10 mouse cellular contexts compared by ENCODE assay signal in the genomic region with DNA sequence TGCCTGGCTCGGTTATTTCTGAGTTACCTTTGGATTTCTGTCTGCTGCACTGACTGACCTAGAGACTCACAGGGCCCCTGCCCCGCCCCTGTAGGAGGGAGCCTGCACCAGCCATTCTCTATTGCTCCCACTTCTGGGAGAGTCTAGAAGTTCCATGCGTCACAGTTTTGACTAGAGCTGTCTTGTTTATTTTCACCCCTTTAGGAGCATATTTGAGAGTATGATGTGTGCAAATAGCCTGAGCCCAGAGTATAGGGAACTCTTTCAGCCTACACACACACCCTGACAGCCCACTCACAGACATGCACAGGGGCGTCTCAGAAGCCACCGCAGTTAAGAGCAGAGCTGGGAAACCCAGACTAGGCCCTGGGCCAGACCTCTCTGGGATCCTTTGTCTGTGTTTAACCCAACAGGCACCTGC. TPM values are rescaled to one million over a fixed set of nuclear protein-coding genes. Genes with fewer than 3 reads are reported as not detected.
DNase-seq lines count a peak whose midpoint lies in the region; ATAC-seq and TF ChIP-seq lines count a peak whose summit lies in the region.
"Had no signal": no experiment of that assay in that cellular context is flagged by ENCODE, and none has a peak within 500 bp of the region (broad histone marks: within the 10 kb centered on the region; RNA-seq: fewer than 3 reads in every experiment).

No protein-coding gene starts in this region.

- 71% methylated on average over 5 of the region's 5 CpGs for WGBS in kidney, embryonic 14.5 days

- H3K27me3 ChIP-seq in kidney, embryonic 14.5 days (ENCODE audit: control insufficient read depth, insufficient read depth, low read length) = no peaks in the 10 kb centered on the region

- TF ChIP-seq POLR2A in embryonic fibroblast, embryonic 13.5 days (IDR thresholded peaks at IDR 0.05; ENCODE audit: low read depth, low read length) = no peak

- peaks cover 12% of the 10 kb centered on the region for H3K4me1 ChIP-seq in embryonic fibroblast, embryonic 13.5 days (ENCODE audit: control insufficient read depth, insufficient read depth, low read length)
- H3K4me1 ChIP-seq in kidney, embryonic 14.5 days (ENCODE audit: control insufficient read depth, insufficient read depth, low read length) = peaks cover 33% of the 10 kb centered on the region

- TF ChIP-seq CTCF in gastrocnemius, adult 2 months (IDR thresholded peaks at IDR 0.05) = no peak
- no peak for TF ChIP-seq CTCF in embryonic fibroblast, embryonic 13.5 days (IDR thresholded peaks at IDR 0.05; ENCODE audit: borderline replicate concordance, insufficient read depth, low read length)

- no peak overlapping the region for H3K9ac ChIP-seq in kidney, embryonic 14.5 days (ENCODE audit: low read depth, low read length)

- H3K36me3 ChIP-seq in kidney, embryonic 14.5 days (ENCODE audit: control insufficient read depth, insufficient read depth, low read length) = no peaks in the 10 kb centered on the region

- no peak for ATAC-seq in kidney, embryonic 14.5 days (ENCODE audit: low FRiP score, low TSS enrichment)
- ATAC-seq in megakaryocyte-erythroid progenitor cell, adult 5-6 weeks (replicated peaks; ENCODE audit: low FRiP score, low TSS enrichment, poor library complexity, severe bottlenecking) = no peak; the same call in 1 of the 2 replicates

- DNase-seq in gastrocnemius, adult 2 months = no peak
- DNase-seq in gastrocnemius, adult 8-10 months (ENCODE audit: low spot score in 2 of 2) = no peak
- peak; percentile 85 for DNase-seq in lung, postnatal 10 days
- DNase-seq in right cerebral cortex, adult 2 months (ENCODE audit: low spot score in 2 of 2) = no peak
- DNase-seq in gastrocnemius, postnatal 14 days = no peak
- DNase-seq: adrenal gland, postnatal 10 days; layer of hippocampus, adult 9-11 months had no signal

- H3K4me3 ChIP-seq in gastrocnemius, adult 2 months = no peak overlapping the region
- no peak overlapping the region for H3K4me3 ChIP-seq in embryonic fibroblast, embryonic 13.5 days (ENCODE audit: insufficient read depth, low read length)
- no peak overlapping the region for H3K4me3 ChIP-seq in kidney, embryonic 14.5 days (ENCODE audit: low read length)

- H3K9me3 ChIP-seq in kidney, embryonic 14.5 days (ENCODE audit: control insufficient read depth, low read length) = no peaks in the 10 kb centered on the region

- peak overlapping the region; percentile 76 for H3K27ac ChIP-seq in gastrocnemius, adult 2 months
- H3K27ac ChIP-seq in embryonic fibroblast, embryonic 13.5 days (ENCODE audit: insufficient read depth, low read length) = peak overlapping the region; percentile 19; the same call in 1 of the 2 replicates
- H3K27ac ChIP-seq in kidney, embryonic 14.5 days (ENCODE audit: low read depth, low read length) = peak overlapping the region; percentile 59; the same call in 1 of the 2 replicates

- intact Hi-C loops in gastrocnemius, adult 2 months (cut with DNase I) = no loop called here
- intact Hi-C loops in gastrocnemius, postnatal 14 days (cut with DNase I; ENCODE audit: low total_unique reads) = no loop called here

- no peak overlapping the region for H3K4me2 ChIP-seq in kidney, embryonic 14.5 days (replicated peaks; ENCODE audit: low read depth, low read length)

RNA-seq across cellular contexts. Expression of a gene that starts 54.9 kb away (rescaled TPM):
- total RNA-seq in gastrocnemius, adult 2 months (2021) = not detected
- not detected for total RNA-seq in gastrocnemius, adult 8-10 months (2022)
- polyA plus RNA-seq in embryonic fibroblast, embryonic 13.5 days (2011; ENCODE audit: insufficient read length, low read depth, missing spikeins) = not detected in 2 replicates
- 4.9 and 5.8 TPM in 2 replicates for polyA plus RNA-seq in kidney, embryonic 14.5 days (2014; fragmentation: Nextera tagmentation; extraction: Ambion mirVana)
- 2.2 TPM in 1 of 2 replicates, not detected in the other for total RNA-seq in megakaryocyte-erythroid progenitor cell, adult 5-6 weeks (2014; fragmentation: Nextera tagmentation)
- total RNA-seq in megakaryocyte-erythroid progenitor cell, adult 5-6 weeks (2017) = 0.09 and 0.50 TPM in 2 replicates
- not detected for total RNA-seq in gastrocnemius, postnatal 14 days (2021)

Comparison
In these comparisons a context has a peak if more than half of its experiments do, and no peak if none do; other contexts are left out.
1. H3K27ac ChIP-seq: peak in every context shown above with its lines; median percentile 76 in gastrocnemius, adult 2 months; 59 in kidney, embryonic 14.5 days; 19 in embryonic fibroblast, embryonic 13.5 days.